Mouse (Mus musculus) stomach, embryonic 14.5 days (tissue): ENCODE measurements at regions not wholly inside any gene's neighbourhood (a gene's known extent, or its start where the extent isn't known, plus 50 kb on each side); places are given as distances from the start of the nearest gene placed in this dataset.

Experiments used
- ATAC-seq: fragments of 200-750 bp; cut with Nextera tagmentation; 2 replicates; pipeline ENCODE4 v1.8.0; 2017; ENCODE audit warnings: low read depth, moderate TSS enrichment; ENCODE audit not compliant: insufficient number of reproducible peaks, insufficient read depth, low FRiP score
- H3K27ac ChIP-seq: fragments of 300-500 bp; sonication (generic); 2 replicates; pipeline ENCODE4 v1.5.1; 2014; ENCODE audit warnings: mild to moderate bottlenecking, low read length, moderate library complexity, mixed read lengths
- H3K27me3 ChIP-seq: fragments of 300-500 bp; sonication (generic); 2 replicates; pipeline ENCODE4 v1.6.1; 2014; ENCODE audit warnings: low read length, control low read depth, mixed read lengths; ENCODE audit not compliant: control insufficient read depth, insufficient read depth
- H3K36me3 ChIP-seq: fragments of 300-500 bp; sonication (generic); 2 replicates; pipeline ENCODE4 v1.6.1; 2014; ENCODE audit warnings: mild to moderate bottlenecking, control low read depth, low read length, moderate library complexity, mixed read lengths; ENCODE audit not compliant: control insufficient read depth, insufficient read depth
- H3K4me1 ChIP-seq: fragments of 300-500 bp; sonication (generic); 2 replicates; pipeline ENCODE4 v1.6.1; 2014; ENCODE audit warnings: low read length, control low read depth, mixed read lengths; ENCODE audit not compliant: control insufficient read depth, insufficient read depth
- H3K4me2 ChIP-seq: fragments of 300-500 bp; sonication (generic); replicated peaks from 2 replicates; pipeline ENCODE4 v1.6.1; 2014; ENCODE audit warnings: low read depth, low read length, control low read depth
- H3K4me3 ChIP-seq: fragments of 300-500 bp; sonication (generic); 2 replicates; pipeline ENCODE4 v1.5.1; 2014; ENCODE audit warnings: low read depth, low read length, control low read depth
- H3K9ac ChIP-seq: fragments of 300-500 bp; sonication (generic); replicated peaks from 2 replicates; pipeline ENCODE4 v1.6.1; 2014; ENCODE audit warnings: low read depth, mild to moderate bottlenecking, control low read depth, low read length, moderate library complexity, mixed read lengths
- H3K9me3 ChIP-seq: fragments of 300-500 bp; sonication (generic); 2 replicates; pipeline ENCODE4 v1.6.1; 2016; ENCODE audit warnings: low read depth, low read length, control low read depth; ENCODE audit not compliant: control insufficient read depth
- WGBS: fragments of 180-500 bp; shearing (Covaris S2); extraction: QIAGEN DNeasy Blood & Tissue Kit; methylation state at CpG from one replicate; pipeline ENCODE4 v1.1.7; 2014; 5-methylcytosine and 5-hydroxymethylcytosine counted together

DNA sequence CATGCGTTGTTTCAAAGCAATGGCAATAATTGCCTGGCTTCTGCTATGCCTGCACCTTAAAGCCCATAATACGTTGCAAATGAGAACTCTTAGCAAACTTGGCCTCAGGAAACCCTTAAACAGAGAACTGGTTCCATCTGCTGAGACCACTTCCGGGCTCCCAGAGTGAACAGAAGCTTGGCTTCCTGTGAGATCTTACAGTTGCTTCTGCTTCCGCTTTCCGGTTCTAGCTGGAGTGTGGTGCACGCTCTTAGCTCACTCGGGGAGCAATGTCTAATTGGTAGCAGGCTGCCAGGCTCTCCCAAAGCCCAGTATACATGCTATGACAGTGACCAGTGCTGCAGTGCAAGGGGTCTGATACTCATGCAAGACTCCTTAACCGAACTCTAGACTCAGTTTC, 109.7 kb upstream of the Tab2 start:
- Histone ChIP-seq H3K9ac (no peak overlapping the region), H3K27ac (no peak overlapping the region), H3K4me3 (no peak overlapping the region), H3K36me3 (no peaks in the 10 kb centered on the region), H3K9me3 (no peaks in the 10 kb centered on the region), H3K4me2 (no peak overlapping the region), H3K27me3 (no peaks in the 10 kb centered on the region), H3K4me1 (no peaks in the 10 kb centered on the region)
- ATAC-seq: no peak
- WGBS: 85% methylated on average over 8 of the region's 8 CpGs

GRCm38 (mm10) chr10:8064281-8064680, 108.3 kb upstream of the Tab2 start:
- 72% methylated on average over 2 of the region's 2 CpGs for WGBS
- H3K4me1 ChIP-seq: no peaks in the 10 kb centered on the region
- H3K9ac ChIP-seq: no peak overlapping the region
- ATAC-seq: no peak
- no peaks in the 10 kb centered on the region for H3K9me3 ChIP-seq
- H3K27ac ChIP-seq: no peak overlapping the region
- no peaks in the 10 kb centered on the region for H3K36me3 ChIP-seq
- H3K4me2 ChIP-seq: no peak overlapping the region
- H3K27me3 ChIP-seq: no peaks in the 10 kb centered on the region
- no peak overlapping the region for H3K4me3 ChIP-seq

- no peak for ATAC-seq
- no peaks in the 10 kb centered on the region for H3K4me1 ChIP-seq
- no peak overlapping the region for H3K4me2 ChIP-seq
- no peaks in the 10 kb centered on the region for H3K36me3 ChIP-seq
- no peaks in the 10 kb centered on the region for H3K9me3 ChIP-seq
- no peak overlapping the region for H3K4me3 ChIP-seq
- H3K27ac ChIP-seq: no peak overlapping the region
- no peaks in the 10 kb centered on the region for H3K27me3 ChIP-seq
- WGBS: 84% methylated on average over 5 of the region's 5 CpGs
- no peak overlapping the region for H3K9ac ChIP-seq
Observed at GRCm38 (mm10) chr10:8063458-8064090, 107.5 kb upstream of the Tab2 start.

- no peaks in the 10 kb centered on the region for H3K27me3 ChIP-seq
- H3K36me3 ChIP-seq: no peaks in the 10 kb centered on the region
- no peak overlapping the region for H3K4me3 ChIP-seq
- no peak overlapping the region for H3K4me2 ChIP-seq
- ATAC-seq: no peak
- H3K27ac ChIP-seq: no peak overlapping the region
- no peaks in the 10 kb centered on the region for H3K4me1 ChIP-seq
- H3K9me3 ChIP-seq: no peaks in the 10 kb centered on the region
- no peak overlapping the region for H3K9ac ChIP-seq
Observed at GRCm38 (mm10) chr10:8060987-8061386, 105.0 kb upstream of the Tab2 start.

DNA sequence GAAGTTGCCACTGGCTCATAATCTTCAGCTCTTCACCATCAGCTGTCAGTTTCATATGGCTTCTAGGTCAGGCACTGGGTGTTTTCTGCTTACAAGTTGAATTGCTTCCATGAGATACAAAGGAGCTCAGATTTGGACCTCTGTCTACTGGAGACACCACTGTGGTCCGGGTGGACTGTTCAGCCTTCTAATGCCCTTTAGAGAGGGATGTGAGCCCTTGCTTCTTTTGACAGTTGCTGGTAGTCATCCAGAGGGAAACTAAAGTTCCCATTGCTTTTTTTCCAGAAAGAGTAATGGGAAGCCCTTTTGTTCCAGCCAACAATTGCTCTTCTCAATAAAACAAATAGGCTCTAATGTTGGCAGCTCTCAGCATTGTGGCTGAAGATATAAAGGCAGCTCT, 103.7 kb upstream of the Tab2 start:
- no peak overlapping the region for H3K4me3 ChIP-seq
- no peak overlapping the region for H3K9ac ChIP-seq
- H3K4me2 ChIP-seq: no peak overlapping the region
- H3K36me3 ChIP-seq: no peaks in the 10 kb centered on the region
- 72% methylated on average over 1 of the region's 1 CpGs for WGBS
- no peaks in the 10 kb centered on the region for H3K9me3 ChIP-seq
- H3K27me3 ChIP-seq: no peaks in the 10 kb centered on the region
- H3K4me1 ChIP-seq: no peaks in the 10 kb centered on the region
- no peak overlapping the region for H3K27ac ChIP-seq
- ATAC-seq: no peak

GRCm38 (mm10) chr10:8057855-8058254, 101.8 kb upstream of the Tab2 start:
- Histone ChIP-seq H3K4me2 (no peak overlapping the region), H3K4me3 (no peak overlapping the region), H3K9me3 (no peaks in the 10 kb centered on the region), H3K27me3 (no peaks in the 10 kb centered on the region), H3K4me1 (no peaks in the 10 kb centered on the region), H3K27ac (no peak overlapping the region), H3K36me3 (no peaks in the 10 kb centered on the region), H3K9ac (no peak overlapping the region)
- ATAC-seq: no peak
- WGBS: 74% methylated on average over 5 of the region's 5 CpGs

- Histone ChIP-seq H3K9me3 (no peaks in the 10 kb centered on the region), H3K9ac (no peak overlapping the region), H3K36me3 (no peaks in the 10 kb centered on the region), H3K4me1 (no peaks in the 10 kb centered on the region), H3K4me3 (no peak overlapping the region), H3K27ac (no peak overlapping the region), H3K4me2 (no peak overlapping the region), H3K27me3 (no peaks in the 10 kb centered on the region)
- ATAC-seq: no peak
- 72% methylated on average over 6 of the region's 6 CpGs for WGBS
Observed at GRCm38 (mm10) chr10:8055293-8055692, 99.3 kb upstream of the Tab2 start.

DNA sequence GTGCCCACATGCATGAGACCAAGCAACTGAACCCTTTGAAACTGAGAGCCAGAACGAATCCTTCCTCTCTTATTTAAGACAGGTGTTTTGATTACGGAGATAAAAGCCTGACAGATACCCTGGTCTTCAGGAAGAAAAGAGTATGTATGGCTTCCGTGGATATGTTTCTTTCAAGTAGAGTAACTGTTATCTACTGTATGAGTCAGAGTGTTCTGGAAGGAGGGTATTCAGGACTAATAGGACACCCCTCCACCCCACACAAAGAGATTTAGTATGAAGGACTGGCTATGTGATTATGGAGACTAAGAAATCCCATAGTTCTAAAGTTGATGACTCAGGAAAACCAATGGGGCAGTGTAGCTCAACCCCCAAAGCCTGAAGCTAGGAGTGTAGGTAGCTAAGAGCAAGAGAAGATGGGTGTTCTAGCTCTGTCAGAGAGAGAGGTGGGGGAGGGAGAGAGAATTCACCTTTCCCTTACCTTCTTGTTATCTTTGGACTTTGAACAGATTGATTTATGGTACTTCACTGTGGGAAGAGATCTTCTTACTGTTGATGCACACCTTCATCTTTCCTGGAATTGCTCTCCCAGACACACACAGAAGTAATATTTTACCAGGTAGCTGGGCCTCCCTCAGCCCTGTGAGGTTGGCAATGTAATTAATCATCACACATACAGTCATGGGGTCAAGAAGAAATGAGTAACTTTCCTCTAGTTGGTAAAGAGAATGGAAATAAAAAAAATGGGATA, 87.6 kb upstream of the Tab2 start:
- H3K4me2 ChIP-seq: no peak overlapping the region
- H3K9ac ChIP-seq: no peak overlapping the region
- no peaks in the 10 kb centered on the region for H3K4me1 ChIP-seq
- H3K27me3 ChIP-seq: no peaks in the 10 kb centered on the region
- H3K9me3 ChIP-seq: no peaks in the 10 kb centered on the region
- no peaks in the 10 kb centered on the region for H3K36me3 ChIP-seq
- H3K27ac ChIP-seq: no peak overlapping the region
- no peak overlapping the region for H3K4me3 ChIP-seq
- ATAC-seq: no peak
- 83% methylated on average over 3 of the region's 3 CpGs for WGBS

DNA sequence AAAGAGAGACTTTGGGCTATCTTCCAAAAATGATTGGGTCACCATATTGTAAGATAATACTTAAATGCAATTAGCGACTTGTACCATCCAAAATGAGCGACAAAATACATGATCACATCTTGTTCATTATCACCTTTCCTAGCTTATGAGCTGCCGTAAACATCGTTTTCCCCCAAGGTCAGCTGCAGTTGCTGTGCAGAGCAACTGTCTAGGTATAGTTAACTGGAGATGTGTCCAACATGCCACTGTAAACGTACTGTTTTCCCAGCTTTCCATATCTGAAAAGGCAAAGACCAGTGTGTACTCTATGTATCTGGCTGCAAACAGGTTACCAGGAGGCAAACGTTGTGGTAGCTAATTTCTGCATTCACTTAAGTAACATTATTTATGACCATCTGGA, 86.3 kb upstream of the Tab2 start:
- no peaks in the 10 kb centered on the region for H3K4me1 ChIP-seq
- no peaks in the 10 kb centered on the region for H3K36me3 ChIP-seq
- ATAC-seq: no peak
- no peak overlapping the region for H3K4me3 ChIP-seq
- H3K27ac ChIP-seq: no peak overlapping the region
- 79% methylated on average over 6 of the region's 6 CpGs for WGBS
- H3K9ac ChIP-seq: no peak overlapping the region
- no peaks in the 10 kb centered on the region for H3K9me3 ChIP-seq
- H3K27me3 ChIP-seq: no peaks in the 10 kb centered on the region
- H3K4me2 ChIP-seq: no peak overlapping the region
